Mouse (Mus musculus) layer of hippocampus, postnatal 36 days (tissue): ENCODE results near the gene Ttf2. TPM values are rescaled to one million over a fixed set of nuclear protein-coding genes. Genes with fewer than 3 reads are reported as not detected.

Source experiments
- DNase-seq, 2 experiments: peaks; one replicate each; pipeline ENCODE4 v3.0.0; 2022
- total RNA-seq, 2 experiments: library from RNA; stranded (reverse); gene quantifications; 2 replicates each; pipeline ENCODE4 v1.2.3; 2021

Ttf2 gene
- total RNA-seq, 2 experiments from 2014 or later: 1.1 to 1.3 TPM

DNA sequence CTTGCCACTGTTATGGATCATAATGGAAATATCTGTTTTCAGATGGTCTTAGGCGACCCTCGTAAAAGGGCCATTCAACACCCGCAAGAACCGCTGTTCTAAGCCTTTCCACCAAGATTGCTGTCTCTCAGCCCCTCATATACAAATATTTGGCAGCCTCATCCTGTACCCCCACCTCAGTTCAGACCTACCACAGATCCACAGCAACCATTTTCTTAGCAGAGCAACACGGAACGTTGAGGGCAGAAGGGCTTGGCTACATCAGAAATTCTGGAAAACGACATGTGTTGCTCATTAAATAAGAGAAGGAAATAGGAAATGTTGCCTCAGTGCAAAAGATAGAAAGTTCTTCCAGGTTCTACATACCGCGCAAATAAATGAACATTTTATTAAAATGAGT, 58.4 kb downstream of the Ttf2 start:
- DNase-seq: no peak

DNA sequence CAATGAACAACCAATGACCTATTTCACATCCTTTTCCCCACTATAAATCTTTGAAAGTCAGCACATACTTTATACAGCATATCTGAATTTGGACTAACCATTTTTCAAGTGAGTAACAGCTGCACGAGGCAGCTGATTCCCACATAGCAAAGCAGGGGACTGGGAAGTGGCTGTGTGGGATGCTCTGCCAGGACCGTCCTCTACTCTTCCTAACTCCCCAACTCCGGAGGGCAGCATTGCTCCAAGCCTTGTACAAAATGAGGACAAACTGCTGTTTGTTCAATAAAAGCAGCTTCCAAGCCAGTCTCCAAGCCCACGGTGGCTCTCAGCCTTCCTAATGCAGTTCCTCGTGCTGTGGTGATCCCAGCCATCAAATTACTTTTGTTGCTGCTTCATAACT, 58.8 kb downstream of the Ttf2 start:
- DNase-seq: no peak

DNA sequence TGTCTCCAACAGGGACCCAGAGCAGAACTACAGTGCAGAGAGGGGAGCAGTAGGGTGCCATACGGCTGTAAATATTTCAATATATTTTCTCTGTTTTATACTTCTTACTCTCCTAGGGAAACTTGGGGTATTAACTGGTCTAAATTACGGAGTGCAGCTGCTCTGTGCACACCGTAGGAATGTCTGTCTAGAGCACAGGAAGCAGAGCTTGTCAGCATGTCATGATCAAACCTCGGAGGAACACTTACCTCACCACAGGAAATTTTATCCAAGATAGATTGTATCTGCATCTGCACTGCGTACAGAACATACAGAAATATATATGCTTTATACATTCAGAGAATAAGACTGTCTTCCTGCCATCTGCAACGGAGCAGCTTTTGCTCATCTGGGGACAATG, 60.9 kb downstream of the Ttf2 start:
- DNase-seq: no peak

DNA sequence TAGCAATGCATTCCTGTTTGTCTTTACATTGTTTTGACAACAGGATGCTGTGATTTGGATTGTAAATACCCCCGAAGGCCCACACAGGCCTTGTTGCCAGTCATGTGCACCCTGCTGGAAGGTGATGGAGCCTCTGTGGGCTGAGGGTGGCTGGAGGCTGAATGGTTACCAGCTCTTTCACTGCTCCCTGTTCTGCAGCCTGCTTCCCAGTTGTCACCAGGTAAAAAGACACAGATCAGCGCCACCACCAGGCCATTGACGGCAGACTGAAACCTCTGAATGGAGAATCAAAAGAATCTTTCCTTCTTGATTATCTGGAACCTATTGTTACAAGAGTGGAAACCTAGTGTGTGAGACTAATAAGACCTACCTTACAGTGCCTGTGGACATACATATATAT, 62.5 kb downstream of the Ttf2 start:
- no peak for DNase-seq

DNA sequence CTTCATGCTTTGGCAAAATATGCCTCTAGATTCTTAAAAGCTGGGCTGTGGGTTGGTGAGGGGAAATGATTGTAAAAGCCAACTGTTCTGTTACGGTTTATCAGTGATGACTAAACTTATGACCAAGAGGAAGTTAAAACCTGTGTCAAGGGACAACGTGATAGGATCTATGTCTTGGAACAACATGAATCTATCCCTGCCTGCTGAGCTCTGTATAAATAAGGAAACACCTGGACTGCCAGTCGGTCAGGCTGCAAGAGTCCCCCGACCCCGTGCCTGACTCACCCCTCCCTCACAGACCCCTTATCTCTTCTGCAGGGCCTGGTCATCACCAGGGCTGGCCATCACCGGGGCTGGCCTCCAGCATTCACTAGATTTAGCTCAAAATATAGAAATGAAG, 63.3 kb downstream of the Ttf2 start:
- no peak for DNase-seq

DNA sequence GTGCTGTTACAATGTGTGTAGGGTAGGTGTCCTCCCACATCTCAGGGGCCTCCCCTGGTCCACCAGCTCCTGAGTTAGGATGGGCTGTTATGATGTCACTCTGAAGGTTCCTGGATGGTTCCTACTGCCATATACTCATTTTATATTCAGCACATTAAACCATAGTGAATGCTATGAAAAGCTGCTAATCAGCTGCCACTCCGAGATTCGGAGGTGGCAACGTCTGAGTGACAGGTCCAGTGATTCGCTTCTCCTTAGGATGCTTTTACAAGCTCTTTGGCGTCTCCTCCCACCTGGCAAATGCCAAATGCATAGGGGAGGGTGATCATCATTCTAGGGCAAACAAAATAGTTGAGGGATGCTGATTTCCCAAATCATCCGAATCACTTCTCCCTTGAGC, 74.0 kb downstream of the Ttf2 start:
- no peak for DNase-seq

DNA sequence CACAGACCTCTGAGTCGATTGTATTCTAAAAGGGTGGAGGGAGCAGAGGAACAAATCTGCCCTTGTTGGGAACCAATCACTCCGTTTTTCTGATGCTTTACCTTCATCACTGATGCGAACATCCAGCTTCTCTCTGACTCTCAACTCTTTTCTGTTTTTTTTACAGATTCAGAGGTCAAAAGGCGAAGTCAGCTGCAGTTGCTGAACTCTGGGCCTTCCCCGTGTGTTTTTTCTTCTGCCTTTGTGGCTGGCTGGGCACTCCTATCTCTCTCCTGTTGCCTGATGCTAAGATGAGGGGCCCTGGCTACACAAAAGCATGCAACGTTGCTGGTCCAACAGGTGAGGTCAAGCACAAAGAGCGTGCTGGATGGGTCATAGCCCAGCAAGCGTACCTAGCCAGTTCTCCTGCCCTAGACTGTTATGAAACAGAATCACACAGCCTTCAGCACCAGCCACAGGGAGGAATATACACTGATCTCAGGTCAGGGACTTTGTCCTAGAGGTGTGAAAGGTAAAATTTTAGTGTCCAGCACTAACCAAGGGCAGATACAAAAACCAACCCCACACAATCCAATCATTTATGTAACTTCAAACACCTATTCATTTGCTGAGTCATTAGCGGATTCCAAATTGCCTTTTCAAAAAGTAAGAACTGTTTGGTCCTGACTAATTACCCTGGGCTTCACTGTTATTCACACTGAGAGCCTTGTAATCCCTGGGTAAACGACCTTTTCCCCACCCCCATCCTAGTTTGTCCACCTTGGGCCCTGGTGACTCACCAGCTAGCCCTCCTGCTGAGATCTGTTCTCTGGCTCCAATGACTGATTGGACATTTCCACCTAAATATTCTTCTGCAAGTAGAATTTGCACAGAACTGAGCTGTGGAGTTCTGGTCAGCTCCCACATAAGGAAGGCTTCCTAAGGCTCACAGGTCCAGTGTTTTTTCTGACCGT, 76.8 kb downstream of the Ttf2 start:
- DNase-seq: no peak

DNA sequence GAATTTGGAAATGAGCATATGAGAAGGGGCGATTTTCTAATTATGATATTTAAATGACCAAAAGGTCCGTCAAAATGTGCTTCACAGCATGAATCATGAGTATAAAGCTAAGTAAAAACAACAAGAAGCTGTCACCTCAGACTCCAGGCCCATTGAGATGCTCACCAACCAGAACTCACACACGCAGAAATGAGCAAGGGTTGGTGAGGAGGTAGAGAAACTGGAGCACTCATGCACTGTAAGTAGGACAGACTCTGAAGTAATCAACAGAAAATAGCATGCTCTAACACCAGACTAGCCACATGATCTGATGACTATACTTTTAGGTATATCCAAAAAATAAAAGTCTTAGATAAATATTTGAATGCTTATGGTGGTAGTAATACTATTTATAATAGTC, 79.1 kb downstream of the Ttf2 start:
- DNase-seq: no peak

DNA sequence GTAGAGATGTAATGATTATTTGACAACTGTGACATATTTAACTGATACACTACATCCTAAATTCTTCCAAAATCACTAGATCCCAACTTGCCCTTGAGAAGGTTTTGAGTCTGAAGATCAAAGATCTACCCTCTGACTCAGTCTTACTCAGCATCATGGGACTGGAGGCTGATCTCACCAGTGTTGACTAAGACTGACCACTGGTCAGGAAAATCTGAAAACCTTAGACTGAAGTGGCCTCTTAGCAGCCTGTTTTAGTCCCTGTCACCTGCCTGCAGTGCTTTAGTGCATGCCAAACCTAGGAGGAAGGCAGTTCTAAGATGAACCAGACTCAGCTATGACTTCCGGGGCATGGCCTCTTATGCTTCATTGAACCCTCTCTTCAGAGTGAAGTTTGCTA, 80.2 kb downstream of the Ttf2 start:
- DNase-seq: no peak

Other genes starting within 250 kb of the Ttf2 start
- gene Vtcn1, start 144.2 kb downstream of the Ttf2 start, total RNA-seq: not detected
- gene Trim45, start 47.5 kb downstream of the Ttf2 start, total RNA-seq: 1 to 10 TPM; 8.1 to 8.8 TPM
- gene Cd101, start 59.9 kb upstream of the Ttf2 start, total RNA-seq: under 1 TPM; 0.25 to 0.48 TPM
- gene Ptgfrn, start 140.6 kb upstream of the Ttf2 start, total RNA-seq: 10 to 100 TPM in 1 of 2 experiments, 1 to 10 TPM in 1; 9.4 to 12.1 TPM